Mouse (Mus musculus): ENCODE results near the gene Klb. TPM values are rescaled to one million over a fixed set of nuclear protein-coding genes. Genes with fewer than 3 reads are reported as not detected.

The Klb gene
- polyA plus RNA-seq, 1 experiment: 0.02 TPM

- Histone ChIP-seq H3ac (ENCODE audit: control insufficient read depth, insufficient read length, low read depth) (peak overlapping the region; percentile 88), H3K4me3 (ENCODE audit: insufficient read depth, poor library complexity, severe bottlenecking) (peak overlapping the region; percentile 75), H3K36me3 (ENCODE audit: control insufficient read depth, insufficient read depth) (no peaks in the 10 kb centered on the region), H3K79me3 (ENCODE audit: low read depth) (peaks cover 44% of the 10 kb centered on the region), H3K79me2 (ENCODE audit: control insufficient read depth, insufficient read depth) (peaks cover 55% of the 10 kb centered on the region), H3K27me3 (ENCODE audit: control insufficient read depth, insufficient read depth, insufficient read length) (no peaks in the 10 kb centered on the region)
- TF ChIP-seq CEBPB (IDR thresholded peaks at IDR 0.05; ENCODE audit: low read depth) (no peak), MYOG (IDR thresholded peaks at IDR 0.05; ENCODE audit: control insufficient read depth, extremely low read depth, insufficient read length) (no peak), CTCF (IDR thresholded peaks at IDR 0.05; ENCODE audit: control insufficient read depth, insufficient read depth, insufficient read length) (no peak), USF1 (IDR thresholded peaks at IDR 0.05; ENCODE audit: low read depth) (no peak), MYOD1 (IDR thresholded peaks at IDR 0.05; ENCODE audit: control insufficient read depth, insufficient read length, low read depth) (no peak), FOSL1 (IDR thresholded peaks at IDR 0.05; ENCODE audit: insufficient read depth, low read length, poor library complexity, severe bottlenecking) (no peak), MAX (IDR thresholded peaks at IDR 0.05) (no peak)
Measured at GRCm38 (mm10) chr5:65334788-65335187, 13.3 kb upstream of the Klb start.

GRCm38 (mm10) chr5:65335298-65336074, 12.6 kb upstream of the Klb start, which contains the start of gene Rfc1:
TSS of gene Rfc1 (minus strand) at chr5:65335670.
- Histone ChIP-seq H3K36me3 (ENCODE audit: control insufficient read depth, insufficient read depth) (no peaks in the 10 kb centered on the region), H3ac (ENCODE audit: control insufficient read depth, insufficient read length, low read depth) (peak within 1 kb of the TSS; percentile 88), H3K79me3 (ENCODE audit: low read depth) (peaks cover 44% of the 10 kb centered on the region), H3K4me3 (ENCODE audit: insufficient read depth, poor library complexity, severe bottlenecking) (peak within 1 kb of the TSS; percentile 75), H3K79me2 (ENCODE audit: control insufficient read depth, insufficient read depth) (peaks cover 48% of the 10 kb centered on the region), H3K27me3 (ENCODE audit: control insufficient read depth, insufficient read depth, insufficient read length) (no peaks in the 10 kb centered on the region)
- TF ChIP-seq MYOD1 (IDR thresholded peaks at IDR 0.05; ENCODE audit: control insufficient read depth, insufficient read length, low read depth) (no peak), USF1 (IDR thresholded peaks at IDR 0.05; ENCODE audit: low read depth) (peak; percentile 1), MAX (IDR thresholded peaks at IDR 0.05) (peak; percentile 98)

GRCm38 (mm10) chr5:65336075-65336355, 12.1 kb upstream of the Klb start:
- Histone ChIP-seq H3K36me3 (ENCODE audit: control insufficient read depth, insufficient read depth) (no peaks in the 10 kb centered on the region), H3K79me3 (ENCODE audit: low read depth) (peaks cover 39% of the 10 kb centered on the region), H3K79me2 (ENCODE audit: control insufficient read depth, insufficient read depth) (peaks cover 43% of the 10 kb centered on the region), H3ac (ENCODE audit: control insufficient read depth, insufficient read length, low read depth) (peak overlapping the region; percentile 27), H3K27me3 (ENCODE audit: control insufficient read depth, insufficient read depth, insufficient read length) (no peaks in the 10 kb centered on the region), H3K4me3 (ENCODE audit: insufficient read depth, poor library complexity, severe bottlenecking) (peak overlapping the region; percentile 75)
- no peak for TF ChIP-seq MYOD1 (IDR thresholded peaks at IDR 0.05; ENCODE audit: control insufficient read depth, insufficient read length, low read depth)
- peak; percentile 44 for TF ChIP-seq USF1 (IDR thresholded peaks at IDR 0.05; ENCODE audit: low read depth)

GRCm38 (mm10) chr5:65338394-65338793, 9.7 kb upstream of the Klb start:
- H3K4me3 ChIP-seq (ENCODE audit: insufficient read depth, poor library complexity, severe bottlenecking): no peak overlapping the region
- peaks cover 3% of the 10 kb centered on the region for H3K27me3 ChIP-seq (ENCODE audit: control insufficient read depth, insufficient read depth, insufficient read length)
- H3K36me3 ChIP-seq (ENCODE audit: control insufficient read depth, insufficient read depth): no peaks in the 10 kb centered on the region
- H3ac ChIP-seq (ENCODE audit: control insufficient read depth, insufficient read length, low read depth): no peak overlapping the region
- peaks cover 19% of the 10 kb centered on the region for H3K79me2 ChIP-seq (ENCODE audit: control insufficient read depth, insufficient read depth)
- TF ChIP-seq MYOG (IDR thresholded peaks at IDR 0.05; ENCODE audit: control insufficient read depth, extremely low read depth, insufficient read length) (no peak), CTCF (IDR thresholded peaks at IDR 0.05; ENCODE audit: control insufficient read depth, insufficient read depth, insufficient read length) (no peak), MYOD1 (IDR thresholded peaks at IDR 0.05; ENCODE audit: control insufficient read depth, insufficient read length, low read depth) (no peak), USF1 (IDR thresholded peaks at IDR 0.05; ENCODE audit: low read depth) (no peak), CEBPB (IDR thresholded peaks at IDR 0.05; ENCODE audit: low read depth) (no peak), FOSL1 (IDR thresholded peaks at IDR 0.05; ENCODE audit: insufficient read depth, low read length, poor library complexity, severe bottlenecking) (no peak)
- peaks cover 18% of the 10 kb centered on the region for H3K79me3 ChIP-seq (ENCODE audit: low read depth)

- Histone ChIP-seq H3K79me2 (ENCODE audit: control insufficient read depth, insufficient read depth) (peaks cover 2% of the 10 kb centered on the region), H3K4me3 (ENCODE audit: insufficient read depth, poor library complexity, severe bottlenecking) (no peak overlapping the region), H3K27me3 (ENCODE audit: control insufficient read depth, insufficient read depth, insufficient read length) (peaks cover 3% of the 10 kb centered on the region), H3ac (ENCODE audit: control insufficient read depth, insufficient read length, low read depth) (no peak overlapping the region), H3K36me3 (ENCODE audit: control insufficient read depth, insufficient read depth) (no peaks in the 10 kb centered on the region), H3K79me3 (ENCODE audit: low read depth) (peaks cover under 1% of the 10 kb centered on the region)
- TF ChIP-seq MYOG (IDR thresholded peaks at IDR 0.05; ENCODE audit: control insufficient read depth, extremely low read depth, insufficient read length): no peak
- no peak for TF ChIP-seq CTCF (IDR thresholded peaks at IDR 0.05; ENCODE audit: control insufficient read depth, insufficient read depth, insufficient read length)
- no peak for TF ChIP-seq CEBPB (IDR thresholded peaks at IDR 0.05; ENCODE audit: low read depth)
- no peak for TF ChIP-seq MYOD1 (IDR thresholded peaks at IDR 0.05; ENCODE audit: control insufficient read depth, insufficient read length, low read depth)
- TF ChIP-seq USF1 (IDR thresholded peaks at IDR 0.05; ENCODE audit: low read depth): no peak
- TF ChIP-seq FOSL1 (IDR thresholded peaks at IDR 0.05; ENCODE audit: insufficient read depth, low read length, poor library complexity, severe bottlenecking): no peak
- TF ChIP-seq MAX (IDR thresholded peaks at IDR 0.05): no peak
Measured at GRCm38 (mm10) chr5:65340167-65340566, 7.9 kb upstream of the Klb start.

- Histone ChIP-seq H3ac (ENCODE audit: control insufficient read depth, insufficient read length, low read depth) (no peak overlapping the region), H3K79me3 (ENCODE audit: low read depth) (no peaks in the 10 kb centered on the region), H3K27me3 (ENCODE audit: control insufficient read depth, insufficient read depth, insufficient read length) (peaks cover 13% of the 10 kb centered on the region), H3K79me2 (ENCODE audit: control insufficient read depth, insufficient read depth) (no peaks in the 10 kb centered on the region), H3K4me3 (ENCODE audit: insufficient read depth, poor library complexity, severe bottlenecking) (no peak overlapping the region), H3K36me3 (ENCODE audit: control insufficient read depth, insufficient read depth) (no peaks in the 10 kb centered on the region)
- TF ChIP-seq MYOD1 (IDR thresholded peaks at IDR 0.05; ENCODE audit: control insufficient read depth, insufficient read length, low read depth): no peak
- TF ChIP-seq USF1 (IDR thresholded peaks at IDR 0.05; ENCODE audit: low read depth): no peak
- no peak for TF ChIP-seq CEBPB (IDR thresholded peaks at IDR 0.05; ENCODE audit: low read depth)
- no peak for TF ChIP-seq MAX (IDR thresholded peaks at IDR 0.05)
- TF ChIP-seq CTCF (IDR thresholded peaks at IDR 0.05; ENCODE audit: control insufficient read depth, insufficient read depth, insufficient read length): no peak
- TF ChIP-seq FOSL1 (IDR thresholded peaks at IDR 0.05; ENCODE audit: insufficient read depth, low read length, poor library complexity, severe bottlenecking): no peak
- TF ChIP-seq MYOG (IDR thresholded peaks at IDR 0.05; ENCODE audit: control insufficient read depth, extremely low read depth, insufficient read length): no peak
Measured at GRCm38 (mm10) chr5:65350508-65350907, 2.4 kb downstream of the Klb start.

Measured in C2C12 (cell line).